Mouse (Mus musculus) brain, embryonic 14.5 days (tissue): ENCODE data around the gene Daam2.

Experiments
- CTCF ChIP-seq: fragments of 200-500 bp; IDR thresholded peaks from 2 replicates; pipeline ENCODE4 v1.5.1; 2012; ENCODE audit warnings: inconsistent platforms, mild to moderate bottlenecking, moderate library complexity, borderline replicate concordance; ENCODE audit not compliant: insufficient read depth, insufficient read length; ENCODE audit errors: extremely low read depth
- POLR2A ChIP-seq: fragments of 200-500 bp; IDR thresholded peaks from 2 replicates; pipeline ENCODE4 v1.6.1; 2012; ENCODE audit warnings: mild to moderate bottlenecking, inconsistent platforms, borderline replicate concordance; ENCODE audit not compliant: poor library complexity, insufficient read depth, insufficient read length, severe bottlenecking; ENCODE audit errors: extremely low read depth

DNA sequence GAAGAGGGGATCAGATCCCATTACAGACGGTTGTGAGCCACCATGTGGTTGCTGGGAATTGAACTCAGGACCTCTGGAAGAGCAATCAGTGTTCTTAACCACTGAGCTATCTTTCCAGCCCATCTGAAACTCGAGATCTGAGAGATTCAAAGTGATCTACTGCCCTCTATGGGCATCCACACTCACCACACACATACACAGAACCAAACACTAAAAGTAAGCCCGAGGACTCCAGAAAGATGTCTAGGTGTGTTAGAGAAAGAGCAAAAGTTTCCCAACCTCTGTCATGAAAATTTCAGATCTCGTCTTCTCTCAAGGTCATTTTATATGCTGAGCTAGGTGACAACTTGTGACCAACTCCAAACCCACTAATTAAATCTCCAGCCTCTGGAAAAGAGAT, 41.3 kb upstream of the Daam2 start:
- no peak for TF ChIP-seq POLR2A
- no peak for TF ChIP-seq CTCF
